Comparison of ENCODE assay signal across 8 mouse cellular contexts in the genomic region with DNA sequence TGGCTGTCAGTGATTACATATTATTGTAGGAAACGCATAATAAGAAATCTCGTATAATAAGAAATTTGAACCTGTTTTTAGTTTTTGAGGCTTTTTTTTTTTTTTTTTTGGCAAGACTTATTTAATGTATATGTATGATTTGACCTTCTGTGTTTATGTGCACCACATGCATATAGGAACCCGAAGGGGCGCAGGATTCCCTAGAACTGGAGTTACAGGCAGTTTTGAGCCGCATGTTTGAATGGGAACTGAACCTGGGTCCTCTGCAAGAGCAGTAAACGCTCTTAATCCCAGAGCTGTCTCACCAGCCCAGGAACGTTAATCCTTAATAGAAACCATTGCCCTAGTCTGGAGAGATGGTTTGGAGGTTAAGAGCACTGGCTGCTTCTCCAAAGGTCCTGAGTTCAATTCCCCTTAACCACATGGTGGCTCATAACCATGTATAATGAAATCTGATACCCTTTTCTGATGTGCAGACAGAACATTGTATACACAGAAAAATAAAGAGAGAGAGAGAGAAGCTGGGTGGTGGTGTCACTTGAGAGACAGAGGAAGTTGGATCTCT. TPM values are rescaled to one million over a fixed set of nuclear protein-coding genes. Genes with fewer than 3 reads are reported as not detected.
DNase-seq lines count a peak whose midpoint lies in the region; ATAC-seq and TF ChIP-seq lines count a peak whose summit lies in the region.

No protein-coding gene starts in this region.

- TF ChIP-seq EP300 in ES-Bruce4 (IDR thresholded peaks at IDR 0.05; ENCODE audit: insufficient read depth, low read depth, low read length), result no peak

- peaks cover 20% of the 10 kb centered on the region for H3K36me3 ChIP-seq in heart, embryonic 12.5 days
- peaks cover 18% of the 10 kb centered on the region for H3K36me3 ChIP-seq in ES-Bruce4 (ENCODE audit: control insufficient read depth, insufficient read depth, low read length, poor library complexity, severe bottlenecking)
- H3K36me3 ChIP-seq in forebrain, embryonic 16.5 days (ENCODE audit: control insufficient read depth, insufficient read depth), result no peaks in the 10 kb centered on the region
- H3K36me3 ChIP-seq in midbrain, embryonic 11.5 days (ENCODE audit: control insufficient read depth, insufficient read depth, low read length), result no peaks in the 10 kb centered on the region

- peaks cover 16% of the 10 kb centered on the region for H3K4me1 ChIP-seq in heart, embryonic 12.5 days (replicated peaks)
- H3K4me1 ChIP-seq in ES-Bruce4 (ENCODE audit: control insufficient read depth, insufficient read depth, low read length), result no peaks in the 10 kb centered on the region
- H3K4me1 ChIP-seq in forebrain, embryonic 16.5 days (replicated peaks; ENCODE audit: control insufficient read depth, insufficient read depth, low read length), result peaks cover 15% of the 10 kb centered on the region
- peaks cover 7% of the 10 kb centered on the region for H3K4me1 ChIP-seq in midbrain, embryonic 11.5 days (ENCODE audit: control insufficient read depth, insufficient read depth, low read length)

- no peaks in the 10 kb centered on the region for H3K9me3 ChIP-seq in heart, embryonic 12.5 days (replicated peaks)
- H3K9me3 ChIP-seq in ES-Bruce4 (replicated peaks; ENCODE audit: control insufficient read depth, insufficient read depth, low read length, poor library complexity, severe bottlenecking), result no peaks in the 10 kb centered on the region
- no peaks in the 10 kb centered on the region for H3K9me3 ChIP-seq in forebrain, embryonic 16.5 days (ENCODE audit: control insufficient read depth, low read length)
- H3K9me3 ChIP-seq in midbrain, embryonic 11.5 days (ENCODE audit: control insufficient read depth, low read length), result no peaks in the 10 kb centered on the region

- no peak for TF ChIP-seq POLR2A in ES-Bruce4 (IDR thresholded peaks at IDR 0.05; ENCODE audit: insufficient read depth, low read length)

- 5% methylated on average over 7 of the region's 7 CpGs for WGBS in heart, embryonic 12.5 days
- 6% methylated on average over 7 of the region's 7 CpGs for whole genome bisulfite sequencing in forebrain, embryonic 16.5 days
- 6% methylated on average over 7 of the region's 7 CpGs for WGBS in midbrain, embryonic 11.5 days

- H3K9ac ChIP-seq in heart, embryonic 12.5 days, result peak overlapping the region; percentile 88
- peak overlapping the region; percentile 52 for H3K9ac ChIP-seq in ES-Bruce4 (ENCODE audit: low read depth, poor library complexity, severe bottlenecking)
- H3K9ac ChIP-seq in forebrain, embryonic 16.5 days (replicated peaks; ENCODE audit: low read depth, low read length), result peak overlapping the region; percentile 85
- H3K9ac ChIP-seq in midbrain, embryonic 11.5 days (ENCODE audit: low read length), result peak overlapping the region; percentile 85

- H3K4me2 ChIP-seq in heart, embryonic 12.5 days, result peak overlapping the region; percentile 86
- peak overlapping the region; percentile 60 for H3K4me2 ChIP-seq in forebrain, embryonic 16.5 days (ENCODE audit: low read length)
- peak overlapping the region; percentile 53 for H3K4me2 ChIP-seq in midbrain, embryonic 11.5 days

- no peak for TF ChIP-seq CTCF in ES-Bruce4 (IDR thresholded peaks at IDR 0.05; ENCODE audit: low read depth, low read length)

- no peak overlapping the region for H3K27ac ChIP-seq in heart, embryonic 12.5 days (ENCODE audit: poor library complexity, severe bottlenecking)
- H3K27ac ChIP-seq in ES-Bruce4 (ENCODE audit: insufficient read depth, low read length), result no peak overlapping the region
- no peak overlapping the region; the same call in 1 of the 2 replicates for H3K27ac ChIP-seq in forebrain, embryonic 16.5 days (ENCODE audit: low read length)
- no peak overlapping the region for H3K27ac ChIP-seq in midbrain, embryonic 11.5 days (ENCODE audit: low read depth, low read length)

- peak overlapping the region; percentile 100 for H3K4me3 ChIP-seq in heart, embryonic 12.5 days
- H3K4me3 ChIP-seq in ES-Bruce4 (ENCODE audit: low read depth, low read length), result peak overlapping the region; percentile 100
- peak overlapping the region; percentile 95 for H3K4me3 ChIP-seq in forebrain, embryonic 16.5 days (replicated peaks; ENCODE audit: low read length)
- H3K4me3 ChIP-seq in midbrain, embryonic 11.5 days (ENCODE audit: low read depth, low read length), result peak overlapping the region; percentile 85

- no peaks in the 10 kb centered on the region for H3K27me3 ChIP-seq in heart, embryonic 12.5 days (replicated peaks)
- H3K27me3 ChIP-seq in ES-Bruce4 (ENCODE audit: control insufficient read depth, insufficient read depth, low read length, poor library complexity, severe bottlenecking), result no peaks in the 10 kb centered on the region
- H3K27me3 ChIP-seq in forebrain, embryonic 16.5 days (replicated peaks; ENCODE audit: control insufficient read depth, insufficient read depth, low read length), result no peaks in the 10 kb centered on the region
- H3K27me3 ChIP-seq in midbrain, embryonic 11.5 days (ENCODE audit: control insufficient read depth, insufficient read depth, low read length), result no peaks in the 10 kb centered on the region

- DNase-seq in heart, postnatal 4 days, result no peak
- peak; percentile 83 for DNase-seq in midbrain, embryonic 11.5 days (ENCODE audit: low spot score, missing footprints)
- DNase-seq in T-cell, adult 2 months (ENCODE audit: low spot score), result no peak
- no peak for DNase-seq in frontal cortex, postnatal 10 days (ENCODE audit: low spot score in 2 of 2)
- DNase-seq in thymus, postnatal 0 days (ENCODE audit: low spot score), result no peak

- ATAC-seq in heart, embryonic 12.5 days (ENCODE audit: insufficient number of reproducible peaks, low FRiP score), result no peak
- peak; percentile 23; the same call in 1 of the 2 replicates for ATAC-seq in forebrain, embryonic 16.5 days
- ATAC-seq in midbrain, embryonic 11.5 days (ENCODE audit: low FRiP score), result peak; percentile 22; the same call in 1 of the 2 replicates

RNA-seq across cellular contexts. Expression of gene Fancd2, which starts 0.4 kb away (rescaled TPM):
- 10.9 and 12.1 TPM in 2 replicates for polyA plus RNA-seq in heart, embryonic 12.5 days (2016; fragmentation: Nextera tagmentation; extraction: Ambion mirVana)
- total RNA-seq in heart, postnatal 4 days (2021), result 10 to 100 TPM in 1 of 2 experiments, 1 to 10 TPM in 1; 7.9 to 10.2 TPM
- polyA plus RNA-seq in ES-Bruce4 (2011; ENCODE audit: insufficient read depth, insufficient read length, low read depth, missing spikeins), result 76.2 and 85.4 TPM in 2 replicates
- polyA plus RNA-seq in forebrain, embryonic 16.5 days (2015; fragmentation: Nextera tagmentation; extraction: Ambion mirVana), result 4.3 and 4.7 TPM in 2 replicates
- 13.5 and 15.6 TPM in 2 replicates for polyA plus RNA-seq in midbrain, embryonic 11.5 days (2014; fragmentation: Nextera tagmentation; extraction: Ambion mirVana)
- polyA plus RNA-seq in thymus, postnatal 0 days (2015; fragmentation: Nextera tagmentation; extraction: Ambion mirVana), result 10.2 and 11.2 TPM in 2 replicates

RNA-seq across cellular contexts. Expression of gene Emc3, which starts 0.5 kb away (rescaled TPM):
- 86.9 and 89.1 TPM in 2 replicates for polyA plus RNA-seq in heart, embryonic 12.5 days (2016; fragmentation: Nextera tagmentation; extraction: Ambion mirVana)
- 10 to 100 TPM; 61.9 to 63.6 TPM for total RNA-seq in heart, postnatal 4 days (2021)
- 28.4 and 33.5 TPM in 2 replicates for polyA plus RNA-seq in ES-Bruce4 (2011; ENCODE audit: insufficient read depth, insufficient read length, low read depth, missing spikeins)
- 106 and 108 TPM in 2 replicates for polyA plus RNA-seq in forebrain, embryonic 16.5 days (2015; fragmentation: Nextera tagmentation; extraction: Ambion mirVana)
- polyA plus RNA-seq in midbrain, embryonic 11.5 days (2014; fragmentation: Nextera tagmentation; extraction: Ambion mirVana), result 88.4 and 90.0 TPM in 2 replicates
- 92.3 and 94.4 TPM in 2 replicates for polyA plus RNA-seq in thymus, postnatal 0 days (2015; fragmentation: Nextera tagmentation; extraction: Ambion mirVana)

RNA-seq across cellular contexts. Expression of gene Prrt3, which starts 30.2 kb away (rescaled TPM):
- polyA plus RNA-seq in heart, embryonic 12.5 days (2016; fragmentation: Nextera tagmentation; extraction: Ambion mirVana), result 0.28 and 0.40 TPM in 2 replicates
- not detected for total RNA-seq in heart, postnatal 4 days (2021)
- 0.51 TPM in 1 of 2 replicates, not detected in the other for polyA plus RNA-seq in ES-Bruce4 (2011; ENCODE audit: insufficient read depth, insufficient read length, low read depth, missing spikeins)
- polyA plus RNA-seq in forebrain, embryonic 16.5 days (2015; fragmentation: Nextera tagmentation; extraction: Ambion mirVana), result 5.2 and 8.5 TPM in 2 replicates
- polyA plus RNA-seq in midbrain, embryonic 11.5 days (2014; fragmentation: Nextera tagmentation; extraction: Ambion mirVana), result 0.97 and 1.1 TPM in 2 replicates
- polyA plus RNA-seq in thymus, postnatal 0 days (2015; fragmentation: Nextera tagmentation; extraction: Ambion mirVana), result 0.17 TPM in 2 replicates

RNA-seq across cellular contexts. Expression of gene Creld1, which starts 48.8 kb away (rescaled TPM):
- polyA plus RNA-seq in heart, embryonic 12.5 days (2016; fragmentation: Nextera tagmentation; extraction: Ambion mirVana), result 42.7 and 46.9 TPM in 2 replicates
- total RNA-seq in heart, postnatal 4 days (2021), result 10 to 100 TPM; 34.6 to 41.5 TPM
- 23.2 and 30.7 TPM in 2 replicates for polyA plus RNA-seq in ES-Bruce4 (2011; ENCODE audit: insufficient read depth, insufficient read length, low read depth, missing spikeins)
- polyA plus RNA-seq in forebrain, embryonic 16.5 days (2015; fragmentation: Nextera tagmentation; extraction: Ambion mirVana), result 62.6 and 73.9 TPM in 2 replicates
- polyA plus RNA-seq in midbrain, embryonic 11.5 days (2014; fragmentation: Nextera tagmentation; extraction: Ambion mirVana), result 29.2 and 29.9 TPM in 2 replicates
- 9.5 and 10.3 TPM in 2 replicates for polyA plus RNA-seq in thymus, postnatal 0 days (2015; fragmentation: Nextera tagmentation; extraction: Ambion mirVana)
